Mouse (Mus musculus) monocyte, adult 2 months (primary cell): ENCODE measurements around the gene Dlx2.
A peak's percentile ranks its signal among the peaks of the same experiment; 100 is the strongest.

ENCODE experiments used
- DNase-seq, 2 experiments: peaks; one replicate each; pipeline ENCODE4 v3.0.0; 2022; ENCODE audit warnings: low spot score in 2 of 2, low read depth in 1 of 2

Dlx2 gene

GRCm38 (mm10) chr2:71546640-71547071, at the start of gene Dlx2:
Gene Dlx2 (minus strand): TSS chr2:71546754.
- no peak for DNase-seq

GRCm38 (mm10) chr2:71594466-71594865, 47.9 kb upstream of the Dlx2 start:
- DNase-seq = peak; percentile 37 to 62

GRCm38 (mm10) chr2:71589114-71589513, 42.6 kb upstream of the Dlx2 start:
- DNase-seq = no peak

- DNase-seq = no peak
Measured at GRCm38 (mm10) chr2:71581488-71581887, 34.9 kb upstream of the Dlx2 start.

- DNase-seq = peak; percentile 11 to 24
Measured at GRCm38 (mm10) chr2:71580632-71581466, 34.3 kb upstream of the Dlx2 start.

GRCm38 (mm10) chr2:71577059-71577458, 30.5 kb upstream of the Dlx2 start:
- no peak for DNase-seq

GRCm38 (mm10) chr2:71573736-71574135, 27.2 kb upstream of the Dlx2 start:
- DNase-seq = no peak

- no peak for DNase-seq
Measured at GRCm38 (mm10) chr2:71566466-71566865, 19.9 kb upstream of the Dlx2 start.

GRCm38 (mm10) chr2:71556071-71556470, 9.5 kb upstream of the Dlx2 start:
- no peak for DNase-seq

- DNase-seq = no peak
Measured at GRCm38 (mm10) chr2:71551704-71552103, 5.2 kb upstream of the Dlx2 start.

GRCm38 (mm10) chr2:71550330-71550729, 3.8 kb upstream of the Dlx2 start:
- no peak for DNase-seq

- peak in 1 of 2 experiments; percentile 54 for DNase-seq
Measured at GRCm38 (mm10) chr2:71547829-71548228, 1.3 kb upstream of the Dlx2 start.

- no peak for DNase-seq
Measured at GRCm38 (mm10) chr2:71545882-71546639, 493 bp downstream of the Dlx2 start.

- no peak for DNase-seq
Measured at GRCm38 (mm10) chr2:71545401-71545881, 1.1 kb downstream of the Dlx2 start.

GRCm38 (mm10) chr2:71544391-71545285, 1.9 kb downstream of the Dlx2 start:
- no peak for DNase-seq

- no peak for DNase-seq
Measured at GRCm38 (mm10) chr2:71543948-71544347, 2.6 kb downstream of the Dlx2 start.

GRCm38 (mm10) chr2:71543531-71543930, 3.0 kb downstream of the Dlx2 start:
- no peak for DNase-seq

GRCm38 (mm10) chr2:71542816-71543301, 3.7 kb downstream of the Dlx2 start:
- DNase-seq = no peak

GRCm38 (mm10) chr2:71542227-71542815, 4.2 kb downstream of the Dlx2 start:
- no peak for DNase-seq

GRCm38 (mm10) chr2:71541418-71542226, 4.9 kb downstream of the Dlx2 start:
- DNase-seq = no peak
